Mouse (Mus musculus): ENCODE results near the gene Qser1.
A peak's percentile ranks its signal among the peaks of the same experiment; 100 is the strongest.

Gene Qser1

DNA sequence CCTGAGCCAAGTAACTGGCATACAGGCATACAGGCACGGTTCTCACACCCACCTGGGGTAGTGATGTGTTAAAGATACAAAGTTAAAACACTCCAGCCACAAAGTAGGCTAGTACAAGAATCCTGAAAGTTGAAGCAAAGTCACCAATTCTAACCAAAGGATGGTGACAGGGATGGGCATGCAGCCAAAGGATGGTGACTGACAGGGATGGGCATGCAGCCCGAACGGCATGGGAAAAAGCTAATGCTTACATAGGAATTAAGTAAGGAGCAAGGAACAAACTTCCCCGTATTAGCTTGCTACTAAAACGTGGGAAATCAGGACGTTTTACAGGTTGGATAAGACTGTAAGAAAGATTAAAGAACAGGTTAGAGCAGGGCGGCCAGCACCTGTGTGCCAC is 80.3 kb downstream of the Qser1 start:
- no peak for DNase-seq (ENCODE audit: low read depth, low spot score)

GRCm38 (mm10) chr2:104732562-104733256 is 83.9 kb downstream of the Qser1 start:
- DNase-seq (ENCODE audit: low read depth, low spot score), result no peak

DNA sequence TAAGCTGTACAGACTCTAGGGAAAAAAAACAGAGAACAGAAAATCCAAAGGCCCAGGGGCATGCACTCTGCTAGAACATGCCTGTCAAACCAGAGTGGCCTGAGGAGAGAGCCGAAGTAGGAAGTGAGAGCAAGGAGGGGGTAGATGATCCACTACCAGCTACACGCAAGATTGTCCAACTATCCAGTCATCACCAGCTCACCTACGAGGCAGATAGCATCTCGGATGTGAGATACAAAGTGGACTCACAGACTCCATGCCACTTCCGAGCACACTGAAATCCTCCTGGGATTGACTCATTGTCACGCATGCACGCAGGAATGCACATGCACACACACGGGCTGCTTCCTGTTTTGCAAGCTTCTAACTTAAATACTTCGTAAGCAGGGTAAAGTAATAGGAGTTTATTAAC is 84.5 kb downstream of the Qser1 start:
- no peak for DNase-seq (ENCODE audit: low read depth, low spot score)

GRCm38 (mm10) chr2:104727369-104727768 is 89.2 kb downstream of the Qser1 start:
- no peak for DNase-seq (ENCODE audit: low read depth, low spot score)

DNA sequence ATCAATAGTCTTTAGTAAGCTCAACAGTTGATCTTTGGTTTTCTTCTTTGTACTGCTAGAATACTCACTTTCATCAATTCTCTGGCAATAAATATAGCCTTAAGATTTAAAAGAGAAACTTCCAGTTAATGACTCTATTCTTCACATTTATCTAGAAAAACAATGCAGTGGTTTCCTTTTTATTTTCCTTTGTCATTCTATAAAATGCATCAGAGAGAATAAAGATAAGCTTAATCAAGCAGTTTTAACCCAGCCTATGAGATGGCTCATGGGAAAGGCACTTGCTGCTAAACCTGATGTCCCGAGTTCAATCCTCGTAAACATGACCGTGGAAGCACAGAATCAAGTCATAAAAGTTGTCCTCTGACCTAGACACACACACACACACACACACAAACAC is 94.5 kb downstream of the Qser1 start:
- no peak for DNase-seq (ENCODE audit: low read depth, low spot score)

DNA sequence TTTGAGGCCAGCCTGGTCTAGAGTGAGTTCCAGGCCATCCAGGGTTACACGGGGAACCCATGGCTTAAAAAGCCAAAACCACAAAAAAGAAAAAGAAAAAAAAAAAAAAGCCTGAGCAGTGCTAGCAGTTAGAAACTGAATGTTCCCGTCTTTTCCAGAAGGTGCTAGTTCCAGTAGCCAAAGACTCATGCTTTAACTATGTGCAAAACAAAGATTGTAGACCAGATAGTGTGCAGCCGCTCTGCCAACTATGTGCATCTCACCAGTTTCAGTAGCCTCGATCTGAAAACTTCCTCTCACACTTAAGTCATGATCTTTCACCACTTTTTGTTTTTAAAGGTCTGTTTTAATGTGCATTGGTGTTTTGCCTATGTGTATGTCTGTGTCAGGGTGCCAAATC is 98.7 kb downstream of the Qser1 start:
- DNase-seq (ENCODE audit: low read depth, low spot score), result no peak

GRCm38 (mm10) chr2:104717231-104717735 is 99.3 kb downstream of the Qser1 start:
- DNase-seq (ENCODE audit: low read depth, low spot score), result no peak

DNA sequence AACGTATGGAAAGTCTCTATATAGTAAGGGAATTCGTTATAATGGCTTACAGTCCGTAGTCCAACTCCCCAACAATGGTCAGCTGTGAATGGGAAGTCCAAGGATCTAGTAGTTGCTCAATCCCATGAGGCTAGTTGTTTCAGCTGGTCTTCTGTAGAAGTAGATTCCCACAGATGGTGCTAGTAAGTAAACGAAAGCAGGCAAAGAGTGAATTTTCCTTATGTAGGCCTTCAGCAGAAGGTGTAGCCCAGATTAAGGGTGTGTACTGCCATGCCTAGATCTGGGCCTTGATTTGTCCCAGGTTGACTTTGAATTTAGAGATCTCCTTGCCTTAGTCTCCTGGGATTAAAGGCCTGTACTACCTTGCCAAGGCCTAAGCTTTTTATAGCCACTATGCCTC is 100.3 kb downstream of the Qser1 start, which contains the start of gene Pin1rt1:
Gene Pin1rt1, minus strand, starts transcription at position 101 of the 400 bp plus-strand sequence.
- no peak for DNase-seq (ENCODE audit: low read depth, low spot score)

- DNase-seq (ENCODE audit: low read depth, low spot score), result no peak
These were observed 102.3 kb downstream of the Qser1 start for GRCm38 (mm10) chr2:104714254-104714691.

DNA sequence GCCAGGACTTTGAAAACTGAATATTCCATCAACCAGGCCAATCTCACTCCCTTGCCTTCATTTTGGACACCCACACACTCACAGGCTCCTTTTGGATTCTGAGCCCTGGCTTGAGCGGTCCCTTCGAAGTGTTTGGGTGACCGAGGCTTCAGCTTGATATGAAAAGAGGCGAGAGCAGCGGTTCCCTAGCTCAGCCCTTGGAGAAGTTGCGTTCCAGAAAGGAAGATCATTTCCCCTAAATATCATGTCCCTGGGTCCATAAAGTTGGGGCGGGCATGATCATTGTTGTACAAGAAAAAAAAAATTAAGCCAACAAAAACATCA is 104.1 kb downstream of the Qser1 start:
- no peak for DNase-seq (ENCODE audit: low read depth, low spot score)

GRCm38 (mm10) chr2:104711585-104712485 is 104.7 kb downstream of the Qser1 start, which contains the start of gene Tcp11l1:
Tcp11l1 (minus strand) TSS chr2:104712169.
- DNase-seq (ENCODE audit: low read depth, low spot score), result peak; percentile 25

DNA sequence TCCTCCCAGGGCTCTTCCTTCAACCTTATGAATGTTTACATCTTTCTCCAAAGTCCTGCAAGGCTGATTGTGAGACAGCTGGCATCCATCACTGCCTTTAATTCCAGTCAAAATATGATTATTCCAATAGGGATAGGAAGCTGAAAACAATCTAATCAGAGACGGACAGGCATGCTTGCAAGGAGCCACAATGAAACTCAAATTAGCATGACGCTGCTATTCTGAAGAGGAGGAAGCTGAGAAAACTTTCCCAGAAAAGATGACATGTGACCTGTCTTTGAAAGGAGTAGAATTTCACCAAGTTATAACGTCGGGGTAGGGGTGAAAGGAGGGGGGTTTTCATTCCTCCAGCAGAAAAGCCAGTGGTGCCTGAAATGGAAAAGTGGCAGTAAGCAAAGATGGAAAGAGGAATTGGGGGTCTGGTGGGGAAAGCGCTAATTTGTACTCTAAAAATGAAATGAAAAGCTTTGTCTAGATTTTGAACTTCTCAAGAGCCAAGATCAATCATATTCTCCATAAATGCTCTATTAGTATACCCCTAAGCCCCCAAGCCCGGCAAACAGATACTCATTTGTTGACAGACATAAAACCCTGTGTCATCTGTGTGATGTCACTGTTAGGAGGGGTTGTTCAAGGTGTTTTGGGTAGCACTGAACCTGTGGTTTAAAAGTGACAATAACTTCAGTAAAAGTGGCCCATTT is 105.7 kb downstream of the Qser1 start:
- no peak for DNase-seq (ENCODE audit: low read depth, low spot score)

DNA sequence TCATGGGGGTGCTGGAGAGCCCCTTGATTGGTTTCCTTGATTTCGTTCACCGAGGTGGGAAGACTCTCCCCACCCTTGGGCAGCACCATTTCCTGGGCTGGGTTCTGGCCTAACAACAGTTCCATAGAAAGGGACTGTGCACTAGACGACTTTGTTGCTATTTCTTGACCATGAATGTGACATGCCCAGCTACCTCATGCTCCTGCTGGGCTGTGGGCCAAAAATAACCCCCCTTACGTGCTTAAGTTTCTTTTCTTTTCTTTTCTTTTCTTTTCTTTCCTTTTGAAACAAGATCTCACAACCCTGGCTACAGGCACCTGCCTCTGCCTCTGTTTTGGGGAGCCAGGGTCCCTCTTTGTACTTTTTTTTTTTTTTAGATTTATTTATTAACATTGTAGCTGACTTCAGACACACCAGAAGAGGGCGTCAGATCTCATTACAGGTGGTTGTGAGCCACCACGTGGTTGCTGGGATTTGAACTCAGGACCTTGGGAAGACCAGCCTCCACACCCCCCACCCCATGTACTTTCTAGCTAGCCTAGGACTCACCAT is 106.7 kb downstream of the Qser1 start:
- DNase-seq (ENCODE audit: low read depth, low spot score), result no peak

Data from CD4-positive, CD25-positive, alpha-beta regulatory T cell, adult 2 months (primary cell).